Mouse (Mus musculus) heart, postnatal 0 days (tissue): ENCODE measurements around the gene Ap2a1.

Experiments
- CTCF ChIP-seq: IDR thresholded peaks from 2 replicates; pipeline ENCODE4 v1.5.1; 2016; ENCODE audit warnings: antibody characterized with exemption, control low read depth, low read depth
- EP300 ChIP-seq: IDR thresholded peaks from 2 replicates; pipeline ENCODE4 v1.6.1; 2016; ENCODE audit warnings: antibody characterized with exemption, low read depth

DNA sequence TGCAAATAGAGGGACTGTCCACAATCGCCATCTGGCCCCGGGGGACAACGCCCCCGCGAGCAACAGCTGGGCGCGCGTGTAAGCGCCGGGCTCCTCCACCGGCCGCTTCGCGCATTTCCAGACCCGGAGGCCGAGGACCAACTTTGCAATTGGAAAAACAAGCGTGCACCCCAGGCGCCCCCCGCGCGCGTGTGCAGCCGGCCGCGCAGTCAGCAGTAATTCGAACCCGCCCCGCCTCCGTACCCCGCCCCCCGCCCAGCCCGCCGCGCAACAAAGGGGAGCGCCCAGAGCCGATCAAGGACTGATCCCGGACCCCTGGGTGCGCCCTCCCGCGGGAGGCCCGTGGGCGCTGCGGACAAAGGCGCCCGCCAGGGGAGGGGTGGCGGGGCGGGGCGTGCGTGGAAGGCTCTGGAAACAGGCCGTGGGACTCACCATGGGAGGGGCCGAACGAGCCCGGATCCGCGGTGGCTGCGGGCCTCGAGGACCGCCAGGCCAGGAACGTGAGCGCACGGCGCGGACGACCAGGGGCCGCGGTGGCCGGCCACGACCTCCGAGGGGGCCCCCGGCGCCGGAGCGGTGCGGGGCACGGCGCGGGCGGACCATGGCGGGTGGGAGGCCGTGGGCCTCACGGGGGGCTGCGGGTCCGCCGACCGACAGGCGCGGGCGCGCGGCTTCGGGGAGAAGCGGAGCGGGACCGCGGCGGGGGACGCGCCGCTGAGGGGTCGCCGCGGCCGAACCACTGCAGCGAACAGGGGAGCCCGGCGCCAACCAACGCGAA is 60.2 kb downstream of the Ap2a1 start:
- TF ChIP-seq CTCF (no peak), EP300 (no peak)
